Mouse (Mus musculus) midbrain, embryonic 12.5 days (tissue): Measurements from ENCODE around the gene Eif5a2. TPM values are rescaled to one million over a fixed set of nuclear protein-coding genes. Genes with fewer than 3 reads are reported as not detected.
"Not testable (repeated sequence)": the region's sequence is repeated elsewhere in the genome, so short reads cannot be mapped to it uniquely, and the experiment has no call there.

Source experiments
- ATAC-seq: fragments of 200-750 bp; cut with Nextera tagmentation; 2 replicates; pipeline ENCODE4 v1.8.0; 2017; ENCODE audit warnings: low read depth, moderate TSS enrichment, moderate library complexity; ENCODE audit not compliant: low FRiP score
- H3K27ac ChIP-seq: fragments of 300-500 bp; sonication (generic); replicated peaks from 2 replicates; pipeline ENCODE4 v1.5.1; 2016; ENCODE audit warnings: mild to moderate bottlenecking
- H3K27me3 ChIP-seq: fragments of 300-500 bp; sonication (generic); 2 replicates; pipeline ENCODE4 v1.6.1; 2016; ENCODE audit warnings: mild to moderate bottlenecking
- H3K36me3 ChIP-seq: fragments of 300-500 bp; sonication (generic); 2 replicates; pipeline ENCODE4 v1.6.1; 2016
- H3K4me1 ChIP-seq: fragments of 300-500 bp; sonication (generic); 2 replicates; pipeline ENCODE4 v1.6.1; 2016
- H3K4me2 ChIP-seq: fragments of 300-500 bp; sonication (generic); replicated peaks from 2 replicates; pipeline ENCODE4 v1.6.1; 2016; ENCODE audit warnings: mild to moderate bottlenecking, moderate library complexity
- H3K4me3 ChIP-seq: fragments of 300-500 bp; sonication (generic); 2 replicates; pipeline ENCODE4 v1.5.1; 2016; ENCODE audit warnings: mild to moderate bottlenecking
- H3K9ac ChIP-seq: fragments of 300-500 bp; sonication (generic); replicated peaks from 2 replicates; pipeline ENCODE4 v1.6.1; 2016; ENCODE audit warnings: mild to moderate bottlenecking, moderate library complexity
- H3K9me3 ChIP-seq: fragments of 300-500 bp; sonication (generic); 2 replicates; pipeline ENCODE4 v1.6.1; 2016; ENCODE audit warnings: mild to moderate bottlenecking
- WGBS: fragments of 180-500 bp; shearing (Covaris S2); methylation state at CpG from one replicate; pipeline ENCODE4 v1.1.7; 2016; 5-methylcytosine and 5-hydroxymethylcytosine counted together
- polyA plus RNA-seq: library from polyadenylated mRNA; unstranded; fragments of >200 nt; fragmentation: Nextera tagmentation; extraction: Ambion mirVana; gene quantifications from 2 replicates; pipeline ENCODE4 v1.2.1, GENCODE M21; 2016

Eif5a2 gene
- polyA plus RNA-seq = 14.5 and 15.5 TPM in 2 replicates

GRCm38 (mm10) chr3:28780994-28781393 lies at the start of gene Eif5a2:
Eif5a2 (plus strand) TSS chr3:28781276.
- Histone ChIP-seq H3K27ac (no peak within 1 kb of the TSS), H3K9ac (peak within 1 kb of the TSS; percentile 79), H3K4me1 (peaks cover 2% of the 10 kb centered on the region; the same call in 1 of the 2 replicates), H3K9me3 (no peaks in the 10 kb centered on the region), H3K36me3 (no peaks in the 10 kb centered on the region), H3K27me3 (peaks cover 24% of the 10 kb centered on the region), H3K4me2 (peak within 1 kb of the TSS; percentile 99), H3K4me3 (peak within 1 kb of the TSS; percentile 79)
- WGBS = 2% methylated on average over 39 of the region's 46 CpGs
- peak; percentile 100 for ATAC-seq

DNA sequence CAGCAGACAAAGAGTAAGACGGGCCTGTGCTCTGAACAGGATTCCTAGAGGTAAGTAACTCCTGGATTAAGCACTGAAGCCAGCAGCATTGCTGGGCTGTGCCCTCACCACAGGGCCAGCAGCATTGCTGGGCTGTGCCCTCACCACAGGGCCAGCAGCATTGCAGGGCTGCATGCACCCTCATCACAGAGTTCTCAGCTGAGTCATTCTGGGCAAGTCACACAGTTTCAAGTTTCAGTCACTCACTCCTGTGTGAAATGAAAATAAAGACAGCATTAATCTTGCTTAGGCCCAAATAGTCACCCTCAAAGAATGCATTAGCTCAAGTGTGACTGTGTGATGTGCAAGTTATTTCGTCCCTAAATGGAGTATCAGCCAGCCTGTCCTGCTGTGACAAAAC lies 46.4 kb upstream of the Eif5a2 start:
- H3K36me3 ChIP-seq = no peaks in the 10 kb centered on the region
- WGBS = 68% methylated on average over 2 of the region's 2 CpGs
- H3K4me1 ChIP-seq = peaks cover 6% of the 10 kb centered on the region; the same call in 1 of the 2 replicates

GRCm38 (mm10) chr3:28736981-28737380 lies 44.1 kb upstream of the Eif5a2 start:
- Histone ChIP-seq H3K4me3 (no peak overlapping the region), H3K4me1 (peaks cover 6% of the 10 kb centered on the region; the same call in 1 of the 2 replicates), H3K27ac (no peak overlapping the region), H3K9me3 (no peaks in the 10 kb centered on the region), H3K27me3 (no peaks in the 10 kb centered on the region), H3K36me3 (no peaks in the 10 kb centered on the region), H3K4me2 (no peak overlapping the region), H3K9ac (no peak overlapping the region)
- 51% methylated on average over 2 of the region's 2 CpGs for WGBS
- no peak for ATAC-seq

More for the DNA sequence above, 46.4 kb upstream of the Eif5a2 start:
- Histone ChIP-seq H3K4me2 (no peak overlapping the region), H3K9ac (no peak overlapping the region), H3K4me3 (no peak overlapping the region), H3K27me3 (no peaks in the 10 kb centered on the region), H3K27ac (no peak overlapping the region), H3K9me3 (no peaks in the 10 kb centered on the region)
- ATAC-seq = no peak

DNA sequence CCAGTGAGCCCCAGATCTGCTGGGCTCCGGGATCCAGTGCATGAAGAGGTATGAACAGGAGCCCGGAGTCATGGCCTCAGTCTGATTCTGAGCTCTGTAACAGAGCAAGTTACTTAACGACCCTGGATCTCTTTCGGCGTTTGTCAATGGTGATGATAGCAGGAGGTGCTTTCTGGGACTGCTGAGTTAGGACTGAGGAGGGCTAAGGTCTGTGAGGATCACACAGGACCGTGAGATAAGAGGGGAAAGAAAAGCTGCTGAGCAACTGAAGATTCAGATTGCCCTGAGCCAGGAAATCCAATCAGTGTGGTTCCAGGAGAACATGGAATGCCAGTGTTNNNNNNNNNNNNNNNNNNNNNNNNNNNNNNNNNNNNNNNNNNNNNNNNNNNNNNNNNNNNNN lies 40.7 kb upstream of the Eif5a2 start:
- Histone ChIP-seq H3K36me3 (no peaks in the 10 kb centered on the region), H3K9me3 (no peaks in the 10 kb centered on the region), H3K4me3 (no peak overlapping the region), H3K4me2 (no peak overlapping the region), H3K27me3 (no peaks in the 10 kb centered on the region), H3K9ac (no peak overlapping the region), H3K27ac (no peak overlapping the region), H3K4me1 (peaks cover 6% of the 10 kb centered on the region; the same call in 1 of the 2 replicates)
- ATAC-seq = no peak
- 39% methylated on average over 6 of the region's 6 CpGs for WGBS

DNA sequence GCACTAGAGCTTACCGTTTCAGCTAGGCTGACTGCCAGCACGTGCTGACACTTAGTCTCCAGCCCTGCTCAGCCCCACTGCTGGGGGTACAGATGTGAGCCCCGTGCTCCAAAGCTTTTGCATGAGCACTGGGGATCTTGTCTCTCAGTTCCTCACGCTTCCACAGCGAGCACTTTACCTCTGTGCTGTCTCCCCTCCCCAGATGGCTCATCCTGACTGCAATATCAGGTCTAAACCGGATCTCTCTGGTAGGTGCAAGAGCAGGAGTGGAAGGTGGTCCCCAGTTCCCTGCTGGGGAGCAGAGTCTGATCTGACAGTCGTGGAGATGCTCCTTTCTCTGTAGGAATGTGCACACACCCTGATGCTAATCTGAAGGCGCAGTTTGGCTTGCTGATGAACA lies 37.8 kb upstream of the Eif5a2 start:
- no peak for ATAC-seq
- Histone ChIP-seq H3K4me3 (no peak overlapping the region), H3K36me3 (no peaks in the 10 kb centered on the region), H3K4me1 (no peaks in the 10 kb centered on the region), H3K9me3 (no peaks in the 10 kb centered on the region), H3K9ac (no peak overlapping the region), H3K27me3 (no peaks in the 10 kb centered on the region), H3K4me2 (no peak overlapping the region), H3K27ac (no peak overlapping the region)
- WGBS = 44% methylated on average over 8 of the region's 8 CpGs

DNA sequence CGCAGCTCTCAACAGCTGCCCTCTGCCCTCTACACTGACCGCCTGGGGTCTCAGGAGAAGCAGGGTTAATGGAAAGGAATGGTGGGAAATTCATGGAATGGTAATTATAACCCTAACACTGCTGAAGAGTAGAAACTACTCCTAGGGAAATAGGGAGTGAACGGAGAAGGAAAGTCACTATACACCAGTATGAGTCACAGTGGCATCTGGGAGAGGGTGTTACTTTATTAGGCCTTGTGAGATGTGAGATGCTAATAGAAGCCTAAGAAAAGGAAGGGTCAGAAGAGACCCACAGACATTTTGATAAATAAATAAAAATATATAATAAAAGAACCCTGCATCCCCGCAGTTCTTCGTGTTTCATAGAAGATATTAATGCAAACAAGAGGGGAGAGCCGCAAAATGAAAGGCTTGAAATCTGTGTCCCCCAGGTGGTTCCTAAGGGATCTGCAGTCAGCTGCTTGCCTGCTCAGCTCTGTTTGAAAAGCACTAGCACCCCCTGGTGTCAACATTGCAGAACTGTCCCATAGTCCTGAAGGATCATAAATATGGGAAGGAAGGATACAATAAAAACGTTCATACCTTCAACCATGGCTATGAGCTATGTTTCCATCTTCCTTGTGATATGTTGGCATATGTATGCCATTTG lies 35.1 kb upstream of the Eif5a2 start:
- no peaks in the 10 kb centered on the region for H3K4me1 ChIP-seq
- no peak overlapping the region for H3K27ac ChIP-seq
- ATAC-seq = peak; percentile 72
- no peak overlapping the region for H3K4me3 ChIP-seq
- H3K9ac ChIP-seq = no peak overlapping the region
- no peaks in the 10 kb centered on the region for H3K9me3 ChIP-seq
- no peaks in the 10 kb centered on the region for H3K36me3 ChIP-seq
- 30% methylated on average over 7 of the region's 7 CpGs for WGBS
- no peaks in the 10 kb centered on the region for H3K27me3 ChIP-seq
- no peak overlapping the region for H3K4me2 ChIP-seq

DNA sequence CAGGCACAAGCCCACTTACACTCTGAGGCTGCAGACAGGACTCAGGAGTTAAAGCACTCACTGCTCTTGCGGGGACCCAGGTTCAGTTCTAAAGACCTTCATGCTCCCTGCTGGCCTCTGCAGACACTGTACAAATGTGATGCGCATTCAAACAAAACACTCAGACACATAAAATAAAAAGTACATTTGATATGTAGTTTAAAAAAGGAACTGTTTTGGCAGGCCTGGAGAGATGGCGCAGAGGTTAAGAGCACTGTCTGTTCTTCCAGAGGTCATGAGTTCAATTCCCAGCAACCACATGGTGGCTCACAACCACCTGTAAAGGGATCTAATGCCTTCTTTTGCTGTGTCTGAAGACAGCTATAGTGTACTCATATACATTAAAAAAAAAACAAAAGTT lies 32.9 kb upstream of the Eif5a2 start:
- H3K4me3 ChIP-seq = no peak overlapping the region
- no peaks in the 10 kb centered on the region for H3K27me3 ChIP-seq
- H3K27ac ChIP-seq = no peak overlapping the region
- H3K36me3 ChIP-seq = no peaks in the 10 kb centered on the region
- WGBS = 95% methylated on average over 3 of the region's 3 CpGs
- ATAC-seq = no peak
- H3K9ac ChIP-seq = no peak overlapping the region
- no peaks in the 10 kb centered on the region for H3K9me3 ChIP-seq
- H3K4me1 ChIP-seq = no peaks in the 10 kb centered on the region
- no peak overlapping the region for H3K4me2 ChIP-seq

DNA sequence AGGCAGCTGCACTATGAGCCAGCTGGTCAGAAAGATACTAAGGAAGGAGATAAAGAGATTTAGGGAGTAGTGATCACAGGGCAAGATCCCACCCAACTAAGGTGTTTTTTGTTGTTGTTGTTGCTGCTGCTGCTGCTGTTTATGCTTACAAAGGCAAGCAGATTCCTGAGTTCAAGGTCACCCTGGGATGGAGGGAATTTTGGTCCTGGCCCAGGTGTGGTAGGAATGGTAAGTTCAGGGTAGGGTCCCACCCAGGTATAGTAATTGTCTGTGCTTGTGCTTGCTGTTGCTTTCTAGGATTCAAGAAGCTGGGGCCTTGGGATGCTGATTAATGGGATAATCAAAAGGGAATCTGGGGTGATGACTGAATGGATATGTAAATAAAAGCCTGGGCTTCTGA lies 32.1 kb upstream of the Eif5a2 start:
- no peak overlapping the region for H3K9ac ChIP-seq
- H3K27me3 ChIP-seq = no peaks in the 10 kb centered on the region
- no peak overlapping the region for H3K4me2 ChIP-seq
- no peaks in the 10 kb centered on the region for H3K4me1 ChIP-seq
- no peak overlapping the region for H3K27ac ChIP-seq
- ATAC-seq = no peak
- no peaks in the 10 kb centered on the region for H3K36me3 ChIP-seq
- no peak overlapping the region for H3K4me3 ChIP-seq
- no peaks in the 10 kb centered on the region for H3K9me3 ChIP-seq

GRCm38 (mm10) chr3:28755477-28755876 lies 25.6 kb upstream of the Eif5a2 start:
- WGBS = 76% methylated on average over 7 of the region's 7 CpGs
- Histone ChIP-seq H3K9ac (no peak overlapping the region), H3K9me3 (no peaks in the 10 kb centered on the region), H3K4me3 (no peak overlapping the region), H3K4me2 (no peak overlapping the region), H3K36me3 (no peaks in the 10 kb centered on the region), H3K27me3 (no peaks in the 10 kb centered on the region), H3K27ac (no peak overlapping the region), H3K4me1 (no peaks in the 10 kb centered on the region)
- 0 out of 2 replicates have a peak, but pooled peaks have one; percentile 27 for ATAC-seq

DNA sequence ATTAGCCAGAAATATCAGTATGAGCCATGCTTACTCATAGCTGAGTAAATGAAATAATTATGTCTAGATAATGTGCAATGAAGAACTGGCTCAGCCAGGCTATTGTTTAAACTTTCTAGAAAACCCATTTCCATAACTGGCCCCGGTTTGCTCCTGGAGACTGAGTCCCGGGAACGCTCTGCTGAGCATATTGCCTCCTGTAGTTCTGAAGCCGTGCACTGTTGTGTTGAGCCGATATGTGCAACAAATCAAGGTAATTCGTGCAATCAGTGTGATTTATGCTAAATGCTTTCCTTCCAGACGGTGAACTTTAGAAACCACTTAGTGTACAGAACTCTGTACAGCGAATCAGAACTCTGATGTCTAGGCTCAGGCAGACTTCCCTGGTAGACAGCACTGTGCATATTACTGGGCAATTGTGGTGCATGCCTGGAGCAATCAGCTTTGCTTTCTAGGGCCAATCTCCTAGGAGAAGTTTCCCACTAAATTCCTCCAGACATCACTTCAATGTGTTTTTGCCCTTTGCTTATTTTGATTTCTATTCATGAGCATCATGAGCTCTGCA lies 19.8 kb upstream of the Eif5a2 start:
- H3K36me3 ChIP-seq = no peaks in the 10 kb centered on the region
- no peak overlapping the region for H3K9ac ChIP-seq
- no peak for ATAC-seq
- no peak overlapping the region for H3K4me3 ChIP-seq
- H3K27ac ChIP-seq = no peak overlapping the region
- no peaks in the 10 kb centered on the region for H3K9me3 ChIP-seq
- H3K27me3 ChIP-seq = no peaks in the 10 kb centered on the region
- H3K4me2 ChIP-seq = no peak overlapping the region
- 83% methylated on average over 8 of the region's 8 CpGs for WGBS
- no peaks in the 10 kb centered on the region for H3K4me1 ChIP-seq

- no peaks in the 10 kb centered on the region for H3K4me1 ChIP-seq
- WGBS = 90% methylated on average over 4 of the region's 4 CpGs
- ATAC-seq = no peak
- no peaks in the 10 kb centered on the region for H3K36me3 ChIP-seq
- H3K4me3 ChIP-seq = no peak overlapping the region
- no peaks in the 10 kb centered on the region for H3K9me3 ChIP-seq
- H3K27ac ChIP-seq = no peak overlapping the region
- H3K9ac ChIP-seq = no peak overlapping the region
- H3K4me2 ChIP-seq = no peak overlapping the region
- no peaks in the 10 kb centered on the region for H3K27me3 ChIP-seq
Observed at GRCm38 (mm10) chr3:28766935-28767334, 14.1 kb upstream of the Eif5a2 start.

GRCm38 (mm10) chr3:28768222-28768621 lies 12.9 kb upstream of the Eif5a2 start:
- WGBS = 82% methylated on average over 3 of the region's 3 CpGs
- Histone ChIP-seq H3K27ac (no peak overlapping the region), H3K36me3 (no peaks in the 10 kb centered on the region), H3K4me1 (no peaks in the 10 kb centered on the region), H3K27me3 (no peaks in the 10 kb centered on the region), H3K9ac (no peak overlapping the region), H3K9me3 (no peaks in the 10 kb centered on the region), H3K4me3 (no peak overlapping the region), H3K4me2 (no peak overlapping the region)
- ATAC-seq = no peak

- not testable (repeated sequence) for H3K4me1 ChIP-seq, H3K4me3 ChIP-seq
- WGBS = 68% methylated on average over 4 of the region's 4 CpGs
Observed at GRCm38 (mm10) chr3:28772919-28773318, 8.2 kb upstream of the Eif5a2 start.

More at GRCm38 (mm10) chr3:28772919-28773318, 8.2 kb upstream of the Eif5a2 start:
- H3K27ac ChIP-seq, ATAC-seq, H3K9me3 ChIP-seq, H3K4me2 ChIP-seq, H3K9ac ChIP-seq, H3K27me3 ChIP-seq, H3K36me3 ChIP-seq: not testable (repeated sequence)
